Mouse (Mus musculus) adrenal gland, postnatal 10 days (tissue): ENCODE measurements around the gene Abca4. TPM values are rescaled to one million over a fixed set of nuclear protein-coding genes. Genes with fewer than 3 reads are reported as not detected.
"Not testable (repeated sequence)": the region's sequence is repeated elsewhere in the genome, so short reads cannot be mapped to it uniquely, and the experiment has no call there.

Experiments used
- DNase-seq: peaks from one replicate; pipeline ENCODE4 v3.0.0; 2021; ENCODE audit warnings: mixed read lengths
- total RNA-seq, 2 experiments: library from RNA; stranded (reverse); gene quantifications; 2 replicates each; pipeline ENCODE4 v1.2.3; 2021

Abca4 gene
- total RNA-seq, 2 experiments from 2014 or later: 1.8 to 2.7 TPM

- no peak for DNase-seq
These were observed 167.3 kb downstream of the Abca4 start for GRCm38 (mm10) chr3:122211446-122212125.

GRCm38 (mm10) chr3:122221240-122222036 lies 177.2 kb downstream of the Abca4 start:
- DNase-seq: no peak

GRCm38 (mm10) chr3:122226972-122227371 lies 182.7 kb downstream of the Abca4 start:
- not testable (repeated sequence) for DNase-seq

Other genes starting within 250 kb of the Abca4 start
- 100 to 1,000 TPM; 170 to 171 TPM for gene Abcd3, start 229.1 kb upstream of the Abca4 start, total RNA-seq
- 100 to 1,000 TPM in 1 of 2 experiments, 10 to 100 TPM in 1; 90.5 to 102 TPM for gene Arhgap29, start 91.9 kb upstream of the Abca4 start, total RNA-seq
- 100 to 1,000 TPM in 1 of 2 experiments, 10 to 100 TPM in 1; 89.2 to 102 TPM for gene Gclm, start 201.1 kb downstream of the Abca4 start, total RNA-seq
- gene Dnttip2, start 229.9 kb downstream of the Abca4 start, total RNA-seq: 10 to 100 TPM; 40.0 to 45.0 TPM
- gene Bcar3, start 249.7 kb downstream of the Abca4 start, total RNA-seq: 10 to 100 TPM; 42.4 to 43.9 TPM